Mouse (Mus musculus) kidney, adult 2 months (tissue): ENCODE results near the gene Mpeg1.

Experiments used
- CTCF ChIP-seq: fragments of 200-500 bp; conservative IDR thresholded peaks from 2 replicates; pipeline ENCODE4 v1.5.1; 2011; ENCODE audit warnings: low read depth, mild to moderate bottlenecking, control low read depth, low read length, moderate library complexity, mixed read lengths; ENCODE audit not compliant: insufficient read depth, insufficient read length
- POLR2A ChIP-seq: fragments of 200-500 bp; IDR thresholded peaks from one replicate; pipeline ENCODE4 v1.6.1; 2011; ENCODE audit warnings: low read depth, low read length, control low read depth

GRCm38 (mm10) chr19:12476721-12477270 lies 16.2 kb downstream of the Mpeg1 start:
- TF ChIP-seq CTCF (no peak), POLR2A (no peak)
